Mouse (Mus musculus): ENCODE measurements around the gene Krtap4-7.

GRCm38 (mm10) chr11:99659256-99659655 lies 15.4 kb upstream of the Krtap4-7 start:
- no peak for TF ChIP-seq CTCF (IDR thresholded peaks at IDR 0.05)
- TF ChIP-seq EP300 (IDR thresholded peaks at IDR 0.05), result no peak

Data from lung, postnatal 0 days (tissue).